Mouse (Mus musculus) embryonic facial prominence, embryonic 15.5 days (tissue): ENCODE measurements around the gene Meiob. TPM values are rescaled to one million over a fixed set of nuclear protein-coding genes. Genes with fewer than 3 reads are reported as not detected.

Experiments
- ATAC-seq: fragments of 200-750 bp; cut with Nextera tagmentation; 2 replicates; pipeline ENCODE4 v1.8.0; 2017; ENCODE audit warnings: low read depth, moderate TSS enrichment; ENCODE audit not compliant: insufficient number of reproducible peaks, low FRiP score, low TSS enrichment
- H3K27ac ChIP-seq: fragments of 300-500 bp; sonication (generic); replicated peaks from 2 replicates; pipeline ENCODE4 v1.5.1; 2015; ENCODE audit warnings: mild to moderate bottlenecking, inconsistent platforms
- H3K27me3 ChIP-seq: fragments of 300-500 bp; sonication (generic); 2 replicates; pipeline ENCODE4 v1.6.1; 2015; ENCODE audit warnings: inconsistent platforms
- H3K36me3 ChIP-seq: fragments of 300-500 bp; sonication (generic); 2 replicates; pipeline ENCODE4 v1.6.1; 2015; ENCODE audit warnings: mild to moderate bottlenecking, inconsistent platforms
- H3K4me1 ChIP-seq: fragments of 300-500 bp; sonication (generic); 2 replicates; pipeline ENCODE4 v1.6.1; 2015; ENCODE audit warnings: inconsistent platforms
- H3K4me2 ChIP-seq: fragments of 300-500 bp; sonication (generic); replicated peaks from 2 replicates; pipeline ENCODE4 v1.6.1; 2015; ENCODE audit warnings: mild to moderate bottlenecking, inconsistent platforms
- H3K4me3 ChIP-seq: fragments of 300-500 bp; sonication (generic); replicated peaks from 2 replicates; pipeline ENCODE4 v1.5.1; 2015; ENCODE audit warnings: mild to moderate bottlenecking, inconsistent platforms
- H3K9ac ChIP-seq: fragments of 300-500 bp; sonication (generic); 2 replicates; pipeline ENCODE4 v1.6.1; 2015; ENCODE audit warnings: inconsistent platforms
- H3K9me3 ChIP-seq: fragments of 300-500 bp; sonication (generic); replicated peaks from 2 replicates; pipeline ENCODE4 v1.6.1; 2016; ENCODE audit warnings: inconsistent platforms
- WGBS: fragments of 180-500 bp; shearing (Covaris S2); methylation state at CpG from one replicate; pipeline ENCODE4 v1.1.7; 2015; 5-methylcytosine and 5-hydroxymethylcytosine counted together
- polyA plus RNA-seq: library from polyadenylated mRNA; unstranded; fragments of >200 nt; fragmentation: Nextera tagmentation; extraction: Ambion mirVana; gene quantifications from 2 replicates; pipeline ENCODE4 v1.2.1, GENCODE M21; 2015

Gene Meiob
- polyA plus RNA-seq, 1 experiment from 2014 or later = 0.09 TPM

GRCm38 (mm10) chr17:24792190-24792589, 11.9 kb upstream of the Meiob start:
- no peaks in the 10 kb centered on the region for H3K27me3 ChIP-seq
- WGBS = 67% methylated on average over 8 of the region's 8 CpGs
- no peak for ATAC-seq
- no peaks in the 10 kb centered on the region for H3K4me1 ChIP-seq
- H3K9me3 ChIP-seq = no peaks in the 10 kb centered on the region
- H3K9ac ChIP-seq = no peak overlapping the region
- H3K27ac ChIP-seq = no peak overlapping the region
- no peak overlapping the region for H3K4me2 ChIP-seq
- H3K36me3 ChIP-seq = no peaks in the 10 kb centered on the region
- no peak overlapping the region for H3K4me3 ChIP-seq

- no peak overlapping the region for H3K4me3 ChIP-seq
- no peak for ATAC-seq
- no peaks in the 10 kb centered on the region for H3K27me3 ChIP-seq
- H3K4me1 ChIP-seq = no peaks in the 10 kb centered on the region
- H3K9ac ChIP-seq = no peak overlapping the region
- H3K4me2 ChIP-seq = no peak overlapping the region
- H3K36me3 ChIP-seq = no peaks in the 10 kb centered on the region
- H3K27ac ChIP-seq = no peak overlapping the region
- 62% methylated on average over 12 of the region's 12 CpGs for WGBS
- H3K9me3 ChIP-seq = no peaks in the 10 kb centered on the region
These were observed 9.3 kb upstream of the Meiob start for GRCm38 (mm10) chr17:24794791-24795190.

GRCm38 (mm10) chr17:24796969-24797368, 7.1 kb upstream of the Meiob start:
- no peak for ATAC-seq
- Histone ChIP-seq H3K4me3 (no peak overlapping the region), H3K27ac (no peak overlapping the region), H3K36me3 (no peaks in the 10 kb centered on the region), H3K9me3 (no peaks in the 10 kb centered on the region), H3K27me3 (no peaks in the 10 kb centered on the region), H3K4me1 (no peaks in the 10 kb centered on the region), H3K4me2 (no peak overlapping the region), H3K9ac (no peak overlapping the region)
- 76% methylated on average over 3 of the region's 3 CpGs for WGBS

GRCm38 (mm10) chr17:24798229-24798628, 5.9 kb upstream of the Meiob start:
- no peak overlapping the region for H3K4me2 ChIP-seq
- H3K9me3 ChIP-seq = no peaks in the 10 kb centered on the region
- 41% methylated on average over 9 of the region's 9 CpGs for WGBS
- no peaks in the 10 kb centered on the region for H3K4me1 ChIP-seq
- H3K36me3 ChIP-seq = no peaks in the 10 kb centered on the region
- H3K27me3 ChIP-seq = no peaks in the 10 kb centered on the region
- no peak overlapping the region for H3K4me3 ChIP-seq
- H3K9ac ChIP-seq = no peak overlapping the region
- no peak for ATAC-seq
- no peak overlapping the region for H3K27ac ChIP-seq

- 93% methylated on average over 4 of the region's 4 CpGs for WGBS
These were observed 4.6 kb upstream of the Meiob start for GRCm38 (mm10) chr17:24799476-24799875.

GRCm38 (mm10) chr17:24800524-24800923, 3.6 kb upstream of the Meiob start:
- no peaks in the 10 kb centered on the region for H3K4me1 ChIP-seq
- no peak overlapping the region for H3K27ac ChIP-seq
- H3K36me3 ChIP-seq = no peaks in the 10 kb centered on the region
- peaks cover under 1% of the 10 kb centered on the region; the same call in 1 of the 2 replicates for H3K27me3 ChIP-seq
- no peak overlapping the region for H3K4me2 ChIP-seq
- 41% methylated on average over 3 of the region's 3 CpGs for WGBS
- ATAC-seq = no peak
- H3K9ac ChIP-seq = no peak overlapping the region
- no peak overlapping the region for H3K4me3 ChIP-seq
- no peaks in the 10 kb centered on the region for H3K9me3 ChIP-seq

More at GRCm38 (mm10) chr17:24799476-24799875, 4.6 kb upstream of the Meiob start:
- H3K4me3 ChIP-seq = no peak overlapping the region
- no peaks in the 10 kb centered on the region for H3K4me1 ChIP-seq
- no peaks in the 10 kb centered on the region; the same call in 1 of the 2 replicates for H3K27me3 ChIP-seq
- H3K9ac ChIP-seq = no peak overlapping the region
- H3K9me3 ChIP-seq = no peaks in the 10 kb centered on the region
- H3K36me3 ChIP-seq = no peaks in the 10 kb centered on the region
- no peak overlapping the region for H3K27ac ChIP-seq
- ATAC-seq = no peak
- H3K4me2 ChIP-seq = no peak overlapping the region

GRCm38 (mm10) chr17:24811211-24811610, 7.1 kb downstream of the Meiob start:
- no peak for ATAC-seq
- no peaks in the 10 kb centered on the region for H3K9me3 ChIP-seq
- WGBS = 77% methylated on average over 3 of the region's 3 CpGs

GRCm38 (mm10) chr17:24812215-24812614, 8.1 kb downstream of the Meiob start:
- Histone ChIP-seq H3K27me3 (no peaks in the 10 kb centered on the region), H3K9me3 (no peaks in the 10 kb centered on the region), H3K9ac (no peak overlapping the region), H3K36me3 (no peaks in the 10 kb centered on the region), H3K4me1 (no peaks in the 10 kb centered on the region), H3K4me3 (no peak overlapping the region), H3K4me2 (no peak overlapping the region), H3K27ac (no peak overlapping the region)
- ATAC-seq = no peak
- 43% methylated on average over 2 of the region's 2 CpGs for WGBS

More at GRCm38 (mm10) chr17:24811211-24811610, 7.1 kb downstream of the Meiob start:
- Histone ChIP-seq H3K4me3 (no peak overlapping the region), H3K4me1 (no peaks in the 10 kb centered on the region), H3K27me3 (no peaks in the 10 kb centered on the region), H3K9ac (no peak overlapping the region), H3K27ac (no peak overlapping the region), H3K36me3 (no peaks in the 10 kb centered on the region), H3K4me2 (no peak overlapping the region)

GRCm38 (mm10) chr17:24815256-24815655, 11.2 kb downstream of the Meiob start:
- WGBS = 73% methylated on average over 5 of the region's 5 CpGs
- Histone ChIP-seq H3K4me3 (no peak overlapping the region), H3K36me3 (no peaks in the 10 kb centered on the region), H3K9me3 (no peaks in the 10 kb centered on the region), H3K27me3 (no peaks in the 10 kb centered on the region), H3K4me2 (no peak overlapping the region), H3K4me1 (no peaks in the 10 kb centered on the region), H3K9ac (no peak overlapping the region), H3K27ac (no peak overlapping the region)
- ATAC-seq = no peak

GRCm38 (mm10) chr17:24817503-24817902, 13.4 kb downstream of the Meiob start:
- Histone ChIP-seq H3K4me1 (no peaks in the 10 kb centered on the region), H3K27ac (no peak overlapping the region), H3K9ac (no peak overlapping the region), H3K4me2 (no peak overlapping the region), H3K4me3 (no peak overlapping the region), H3K9me3 (no peaks in the 10 kb centered on the region), H3K36me3 (no peaks in the 10 kb centered on the region), H3K27me3 (peaks cover 3% of the 10 kb centered on the region; the same call in 1 of the 2 replicates)
- 34% methylated on average over 1 of the region's 1 CpGs for WGBS
- ATAC-seq = no peak

- Histone ChIP-seq H3K4me1 (no peaks in the 10 kb centered on the region), H3K27me3 (peaks cover 3% of the 10 kb centered on the region; the same call in 1 of the 2 replicates), H3K4me3 (no peak overlapping the region), H3K27ac (no peak overlapping the region), H3K36me3 (no peaks in the 10 kb centered on the region), H3K4me2 (no peak overlapping the region), H3K9me3 (no peaks in the 10 kb centered on the region), H3K9ac (no peak overlapping the region)
- WGBS = 50% methylated on average over 6 of the region's 6 CpGs
- no peak for ATAC-seq
These were observed 14.1 kb downstream of the Meiob start for GRCm38 (mm10) chr17:24818172-24818571.

GRCm38 (mm10) chr17:24819469-24819868, 15.4 kb downstream of the Meiob start:
- Histone ChIP-seq H3K4me2 (no peak overlapping the region), H3K36me3 (no peaks in the 10 kb centered on the region), H3K9me3 (no peaks in the 10 kb centered on the region), H3K9ac (no peak overlapping the region), H3K27me3 (peaks cover 3% of the 10 kb centered on the region; the same call in 1 of the 2 replicates), H3K4me1 (no peaks in the 10 kb centered on the region), H3K27ac (no peak overlapping the region), H3K4me3 (no peak overlapping the region)
- no peak for ATAC-seq
- WGBS = 67% methylated on average over 2 of the region's 2 CpGs
